16 mouse cellular contexts compared by ENCODE assay signal in the genomic region with DNA sequence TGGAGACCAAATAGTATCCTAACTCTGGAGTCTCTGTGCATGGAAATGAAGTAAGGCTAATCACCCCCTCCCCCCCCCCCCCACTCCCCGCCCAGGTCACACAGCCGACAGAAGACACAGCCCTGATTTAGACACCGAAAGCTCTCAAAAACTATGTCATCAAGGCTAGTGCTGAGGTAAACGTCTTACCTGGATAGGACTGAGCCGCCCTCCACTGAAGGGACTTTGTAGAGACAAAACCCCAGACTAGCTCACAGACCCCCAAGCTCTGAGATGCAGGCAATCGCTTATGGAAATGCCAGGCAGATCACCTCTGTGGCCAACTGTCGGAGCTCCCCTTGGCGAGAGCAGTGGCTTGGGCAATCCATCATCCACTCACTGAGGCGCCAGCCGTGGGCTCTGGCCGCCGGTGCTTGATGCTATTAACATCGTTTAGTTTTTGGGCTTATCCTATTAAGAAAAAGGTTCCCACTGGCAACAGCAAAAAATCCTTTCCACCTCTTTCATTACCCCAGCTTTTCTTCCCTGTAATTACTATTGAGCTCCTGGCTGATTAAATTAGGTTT. TPM values are rescaled to one million over a fixed set of nuclear protein-coding genes. Genes with fewer than 3 reads are reported as not detected.
DNase-seq lines count a peak whose midpoint lies in the region; ATAC-seq lines count a peak whose summit lies in the region.
"Had no signal": no experiment of that assay in that cellular context is flagged by ENCODE, and none has a peak within 500 bp of the region (broad histone marks: within the 10 kb centered on the region; RNA-seq: fewer than 3 reads in every experiment).

No protein-coding gene starts in this region.

- H3K27me3 ChIP-seq in hindbrain, embryonic 11.5 days (ENCODE audit: control insufficient read depth, insufficient read depth, low read length): peaks cover 17% of the 10 kb centered on the region
- peaks cover 9% of the 10 kb centered on the region for H3K27me3 ChIP-seq in midbrain, embryonic 14.5 days (ENCODE audit: control insufficient read depth, insufficient read depth, low read length)
- no peaks in the 10 kb centered on the region for H3K27me3 ChIP-seq in intestine, embryonic 16.5 days (replicated peaks; ENCODE audit: control insufficient read depth, insufficient read depth, low read length)

- no peaks in the 10 kb centered on the region for H3K36me3 ChIP-seq in hindbrain, embryonic 11.5 days (ENCODE audit: control insufficient read depth, insufficient read depth, low read length)
- H3K36me3 ChIP-seq in midbrain, embryonic 14.5 days (ENCODE audit: control insufficient read depth, insufficient read depth, low read length): no peaks in the 10 kb centered on the region
- no peaks in the 10 kb centered on the region for H3K36me3 ChIP-seq in intestine, embryonic 16.5 days (ENCODE audit: control insufficient read depth, insufficient read depth, low read length)
- H3K36me3 ChIP-seq: heart, embryonic 13.5 days had no signal

- H3K4me3 ChIP-seq in hindbrain, embryonic 11.5 days (ENCODE audit: low read depth, low read length): no peak overlapping the region
- no peak overlapping the region for H3K4me3 ChIP-seq in midbrain, embryonic 14.5 days (replicated peaks; ENCODE audit: low read depth, low read length)
- no peak overlapping the region for H3K4me3 ChIP-seq in intestine, embryonic 16.5 days (ENCODE audit: low read length)
- H3K4me3 ChIP-seq: heart, embryonic 13.5 days had no signal

- no peak overlapping the region for H3K9ac ChIP-seq in hindbrain, embryonic 11.5 days (ENCODE audit: low read depth, low read length)
- no peak overlapping the region for H3K9ac ChIP-seq in midbrain, embryonic 14.5 days (replicated peaks; ENCODE audit: low read length)
- H3K9ac ChIP-seq in intestine, embryonic 16.5 days (ENCODE audit: low read depth, low read length): no peak overlapping the region
- H3K9ac ChIP-seq: heart, embryonic 13.5 days had no signal

- H3K9me3 ChIP-seq in hindbrain, embryonic 11.5 days (ENCODE audit: control insufficient read depth, low read length): no peaks in the 10 kb centered on the region
- H3K9me3 ChIP-seq in midbrain, embryonic 14.5 days (ENCODE audit: control insufficient read depth, low read length): no peaks in the 10 kb centered on the region
- H3K9me3 ChIP-seq in intestine, embryonic 16.5 days (ENCODE audit: control insufficient read depth, low read length): no peaks in the 10 kb centered on the region
- H3K9me3 ChIP-seq: heart, embryonic 13.5 days had no signal

- H3K4me2 ChIP-seq in hindbrain, embryonic 11.5 days (replicated peaks; ENCODE audit: low read depth, low read length): peak overlapping the region; percentile 29
- H3K4me2 ChIP-seq in midbrain, embryonic 14.5 days (ENCODE audit: low read length): peak overlapping the region; percentile 33
- no peak overlapping the region for H3K4me2 ChIP-seq in intestine, embryonic 16.5 days (ENCODE audit: low read depth, low read length)
- H3K4me2 ChIP-seq: heart, embryonic 13.5 days; liver, embryonic 11.5 days had no signal

- ATAC-seq in hindbrain, embryonic 11.5 days (ENCODE audit: low FRiP score): peak; percentile 78
- ATAC-seq in midbrain, embryonic 14.5 days (ENCODE audit: low FRiP score, low TSS enrichment): no peak
- no peak for ATAC-seq in intestine, embryonic 16.5 days

- 6% methylated on average over 13 of the region's 13 CpGs for WGBS in hindbrain, embryonic 11.5 days
- WGBS in midbrain, embryonic 14.5 days: 6% methylated on average over 13 of the region's 13 CpGs
- 21% methylated on average over 13 of the region's 13 CpGs for WGBS in intestine, embryonic 16.5 days

- DNase-seq in cerebellum, postnatal 14 days: peak; percentile 9 to 11
- no peak for DNase-seq in cerebellum, adult 11-12 months
- DNase-seq in hindbrain, embryonic 11.5 days (ENCODE audit: low spot score): peak; percentile 63
- peak; percentile 48 for DNase-seq in midbrain, embryonic 14.5 days
- DNase-seq in kidney, adult 11 months: no peak
- DNase-seq in thymus, postnatal 4 days: no peak
- DNase-seq in left cerebral cortex, adult 11 months (ENCODE audit: low spot score): no peak
- DNase-seq: adrenal gland, postnatal 25 days; cerebellum, adult 18-20 months had no signal

- H3K4me1 ChIP-seq in hindbrain, embryonic 11.5 days (replicated peaks; ENCODE audit: control insufficient read depth, insufficient read depth, low read length): peaks cover 9% of the 10 kb centered on the region; the same call in 1 of the 2 replicates
- H3K4me1 ChIP-seq in midbrain, embryonic 14.5 days (ENCODE audit: control insufficient read depth, insufficient read depth, low read length): peaks cover 14% of the 10 kb centered on the region; the same call in 1 of the 2 replicates
- no peaks in the 10 kb centered on the region for H3K4me1 ChIP-seq in intestine, embryonic 16.5 days (ENCODE audit: control insufficient read depth, insufficient read depth, low read length)
- H3K4me1 ChIP-seq: heart, embryonic 13.5 days had no signal

- peak overlapping the region; percentile 47 for H3K27ac ChIP-seq in hindbrain, embryonic 11.5 days (ENCODE audit: low read depth, low read length)
- no peak overlapping the region; the same call in 1 of the 2 replicates for H3K27ac ChIP-seq in midbrain, embryonic 14.5 days (replicated peaks; ENCODE audit: low read depth, low read length)
- H3K27ac ChIP-seq in intestine, embryonic 16.5 days (ENCODE audit: low read length): no peak overlapping the region
- H3K27ac ChIP-seq: heart, embryonic 13.5 days; kidney, postnatal 0 days; stomach, postnatal 0 days had no signal

RNA-seq across cellular contexts. Expression of a gene that starts 33.6 kb away (rescaled TPM):
- 6.7 and 11.3 TPM in 2 replicates for polyA plus RNA-seq in hindbrain, embryonic 11.5 days (2014; fragmentation: Nextera tagmentation; extraction: Ambion mirVana)
- polyA plus RNA-seq in midbrain, embryonic 14.5 days (2014; fragmentation: Nextera tagmentation; extraction: Ambion mirVana): 5.7 and 8.6 TPM in 2 replicates
- polyA plus RNA-seq in intestine, embryonic 16.5 days (2015; fragmentation: Nextera tagmentation; extraction: Ambion mirVana): not detected in 2 replicates
- polyA plus RNA-seq: embryonic facial prominence, embryonic 14.5 days; heart, embryonic 13.5 days; kidney, postnatal 0 days; liver, embryonic 11.5 days; small intestine, adult 2 months; stomach, postnatal 0 days had no signal

Comparison
In these comparisons a context has a peak if more than half of its experiments do, and no peak if none do; other contexts are left out.
1. DNase-seq: peak in cerebellum, postnatal 14 days (2 of 2), hindbrain, embryonic 11.5 days (single experiment) and midbrain, embryonic 14.5 days (single experiment); none in cerebellum, adult 11-12 months (single experiment), kidney, adult 11 months (single experiment), thymus, postnatal 4 days (single experiment) and left cerebral cortex, adult 11 months (single experiment).